Mouse (Mus musculus) C2C12 (cell line): ENCODE results near the gene Sobp.

Experiments
- CEBPB ChIP-seq: IDR thresholded peaks from one replicate; pipeline ENCODE4 v1.6.1; 2011; ENCODE audit warnings: low read depth, mild to moderate bottlenecking, control low read depth, moderate library complexity
- CTCF ChIP-seq: IDR thresholded peaks from one replicate; pipeline ENCODE4 v1.5.1; 2011; ENCODE audit not compliant: control insufficient read depth, insufficient read depth, insufficient read length
- MAX ChIP-seq: IDR thresholded peaks from one replicate; pipeline ENCODE4 v1.6.1; 2011; ENCODE audit warnings: mild to moderate bottlenecking, control low read depth
- MYOD1 ChIP-seq: IDR thresholded peaks from one replicate; pipeline ENCODE4 v1.6.1; 2011; ENCODE audit warnings: low read depth; ENCODE audit not compliant: control insufficient read depth, insufficient read length
- MYOG ChIP-seq: IDR thresholded peaks from one replicate; pipeline ENCODE4 v1.6.1; 2011; ENCODE audit not compliant: control insufficient read depth, insufficient read length; ENCODE audit errors: extremely low read depth
- USF1 ChIP-seq: IDR thresholded peaks from one replicate; pipeline ENCODE4 v1.6.1; 2011; ENCODE audit warnings: low read depth, mild to moderate bottlenecking, control low read depth, moderate library complexity

DNA sequence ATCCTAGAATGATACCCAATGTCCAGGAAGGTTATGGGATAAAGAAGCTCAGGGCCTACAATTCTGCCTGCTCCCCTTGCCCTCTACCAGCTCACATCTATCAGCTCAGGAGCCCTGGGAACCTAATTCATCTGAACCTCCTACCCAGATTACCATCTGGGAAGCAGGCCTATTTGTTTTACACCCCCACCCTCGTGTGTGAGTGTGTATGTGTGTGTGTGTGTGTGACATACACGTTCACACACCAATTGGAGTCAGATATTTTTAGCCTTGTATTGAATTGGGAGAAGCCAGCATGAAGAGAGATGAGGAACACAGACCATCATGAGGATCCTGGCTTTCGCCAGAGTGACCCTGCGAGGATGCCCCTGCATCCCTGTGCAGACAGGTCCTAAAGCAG is 77.7 kb downstream of the Sobp start:
- TF ChIP-seq CTCF: no peak
- no peak for TF ChIP-seq MAX
- TF ChIP-seq CEBPB: no peak
- no peak for TF ChIP-seq USF1
- TF ChIP-seq MYOG: no peak
- TF ChIP-seq MYOD1: no peak
